Mouse (Mus musculus) liver, embryonic 14.5 days (tissue): Measurements from ENCODE around the gene Blzf1. TPM values are rescaled to one million over a fixed set of nuclear protein-coding genes. Genes with fewer than 3 reads are reported as not detected.
A peak's percentile ranks its signal among the peaks of the same experiment; 100 is the strongest.

Source experiments
- ATAC-seq: fragments of 200-750 bp; cut with Nextera tagmentation; 2 replicates; pipeline ENCODE4 v1.8.0; 2017; ENCODE audit warnings: moderate number of reproducible peaks, mild to moderate bottlenecking, moderate library complexity; ENCODE audit not compliant: insufficient read depth
- DNase-seq, 3 experiments: peaks; one replicate each; pipeline ENCODE4 v3.0.0-alpha.2; 2012 to 2013; ENCODE audit warnings: low read depth in 3 of 3, low spot score in 3 of 3
- H3K27ac ChIP-seq: fragments of 300-500 bp; sonication (generic); 2 replicates; pipeline ENCODE4 v1.5.1; 2014; ENCODE audit warnings: moderate library complexity, mild to moderate bottlenecking, control low read depth, inconsistent platforms
- H3K27me3 ChIP-seq: fragments of 300-500 bp; sonication (generic); 2 replicates; pipeline ENCODE4 v1.6.1; 2014; ENCODE audit warnings: mild to moderate bottlenecking, low read length, moderate library complexity; ENCODE audit not compliant: control insufficient read depth, insufficient read depth
- H3K36me3 ChIP-seq: fragments of 300-500 bp; sonication (generic); replicated peaks from 2 replicates; pipeline ENCODE4 v1.6.1; 2014; ENCODE audit warnings: low read depth; ENCODE audit not compliant: control insufficient read depth, insufficient read depth
- H3K4me1 ChIP-seq, 2 experiments: fragments of 200-500 bp in 1 of 2; fragments of 300-500 bp in 1 of 2; sonication (generic) in 1 of 2; replicated peaks; 2 replicates each; pipeline ENCODE4 v1.6.1; 2012 to 2014; ENCODE audit warnings: antibody characterized with exemption in 1 of 2, inconsistent platforms in 1 of 2, low read length in 1 of 2; ENCODE audit not compliant: control insufficient read depth in 2 of 2, insufficient read depth in 2 of 2
- H3K4me2 ChIP-seq: fragments of 300-500 bp; sonication (generic); 2 replicates; pipeline ENCODE4 v1.6.1; 2014; ENCODE audit warnings: low read depth, mild to moderate bottlenecking, control low read depth, moderate library complexity
- H3K4me3 ChIP-seq, 2 experiments: fragments of 200-500 bp in 1 of 2; fragments of 300-500 bp in 1 of 2; sonication (generic) in 1 of 2; 2 replicates each; pipeline ENCODE4 v1.5.1; 2012 to 2014; ENCODE audit warnings: low read depth in 2 of 2, low read length in 2 of 2, mild to moderate bottlenecking in 2 of 2, control low read depth in 1 of 2, inconsistent platforms in 1 of 2, moderate library complexity in 1 of 2; ENCODE audit not compliant: insufficient read depth in 1 of 2
- H3K9ac ChIP-seq: fragments of 300-500 bp; sonication (generic); replicated peaks from 2 replicates; pipeline ENCODE4 v1.6.1; 2014; ENCODE audit warnings: mild to moderate bottlenecking, control low read depth, moderate library complexity
- H3K9me3 ChIP-seq: fragments of 300-500 bp; sonication (generic); 2 replicates; pipeline ENCODE4 v1.6.1; 2016; ENCODE audit warnings: low read length, mixed read lengths; ENCODE audit not compliant: control insufficient read depth
- CTCF ChIP-seq: IDR thresholded peaks from 2 replicates; pipeline ENCODE4 v1.5.1; 2016; ENCODE audit warnings: antibody characterized with exemption, low read depth, control low read depth
- EP300 ChIP-seq: IDR thresholded peaks from 2 replicates; pipeline ENCODE4 v1.6.1; 2016; ENCODE audit warnings: antibody characterized with exemption, low read depth
- WGBS: fragments of 180-500 bp; shearing (Covaris S2); extraction: QIAGEN DNeasy Blood & Tissue Kit; methylation state at CpG from one replicate; pipeline ENCODE4 v1.1.7; 2014; ENCODE audit not compliant: insufficient replicate concordance; 5-methylcytosine and 5-hydroxymethylcytosine counted together
- polyA plus RNA-seq, 2 experiments: library from polyadenylated mRNA; depleted of rRNA in 1 of 2; stranded (reverse) in 1 of 2; unstranded in 1 of 2; fragments of >200 nt; fragmentation: Nextera tagmentation in 1 of 2; extraction: Ambion mirVana in 1 of 2; gene quantifications; 2 replicates each; pipeline versions ENCODE4 v1.2.1 to v1.2.3; 2012 to 2014

Gene Blzf1
- polyA plus RNA-seq (2012; rRNA removed) (2.3 and 4.1 TPM in 2 replicates), polyA plus RNA-seq (2014; fragmentation: Nextera tagmentation; extraction: Ambion mirVana) (8.5 and 9.9 TPM in 2 replicates)

DNA sequence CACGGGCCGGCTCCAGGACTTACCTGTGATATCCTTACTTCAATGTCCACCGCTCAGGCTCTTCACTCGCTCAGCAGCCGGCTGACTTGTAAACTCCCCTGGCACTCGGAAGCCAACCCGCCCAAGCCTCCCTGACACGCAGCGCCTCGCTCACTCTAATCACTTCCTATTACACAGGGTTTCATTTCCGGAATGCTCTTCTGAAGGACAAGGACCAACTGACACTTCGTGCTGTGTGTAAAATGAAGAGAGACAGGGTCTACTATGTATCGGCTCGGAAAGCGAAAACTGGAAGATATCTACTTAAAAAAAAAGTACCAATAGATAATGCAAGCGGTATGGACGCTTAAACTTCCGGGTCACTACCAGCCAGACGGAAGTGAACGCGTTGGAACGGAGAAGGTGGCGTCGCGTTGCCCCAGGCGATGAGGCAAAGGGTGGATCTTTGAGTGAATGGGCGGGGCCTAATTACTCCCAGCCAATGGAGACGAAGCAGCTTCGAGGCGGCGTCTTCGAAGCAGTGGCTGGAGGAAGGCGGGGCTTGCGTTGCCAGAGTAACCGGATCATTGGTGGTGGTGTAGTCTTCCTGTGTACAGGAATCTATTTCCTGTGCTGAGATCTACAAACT lies at the start of gene Blzf1:
Gene Blzf1, minus strand, starts transcription at position 366 of the 628 bp plus-strand sequence.
- no peak for TF ChIP-seq CTCF
- no peak for TF ChIP-seq EP300
- peaks cover 1% of the 10 kb centered on the region; the same call in 1 of the 2 replicates for H3K36me3 ChIP-seq
- under 1% methylated on average over 35 of the region's 35 CpGs for WGBS
- peak within 1 kb of the TSS; percentile 75 for H3K4me2 ChIP-seq
- ATAC-seq (peak; percentile 99), DNase-seq (peak; percentile 97 to 98 (median 97))
- H3K9me3 ChIP-seq: no peaks in the 10 kb centered on the region
- H3K9ac ChIP-seq: peak within 1 kb of the TSS; percentile 71
- peak within 1 kb of the TSS; percentile 79 to 89 for H3K4me3 ChIP-seq
- no peaks in the 10 kb centered on the region for H3K27me3 ChIP-seq
- peak within 1 kb of the TSS; percentile 33 for H3K27ac ChIP-seq
- H3K4me1 ChIP-seq: peaks cover 4 to 9% of the 10 kb centered on the region in 2 experiments; a peak in 3 of 4 replicates

DNA sequence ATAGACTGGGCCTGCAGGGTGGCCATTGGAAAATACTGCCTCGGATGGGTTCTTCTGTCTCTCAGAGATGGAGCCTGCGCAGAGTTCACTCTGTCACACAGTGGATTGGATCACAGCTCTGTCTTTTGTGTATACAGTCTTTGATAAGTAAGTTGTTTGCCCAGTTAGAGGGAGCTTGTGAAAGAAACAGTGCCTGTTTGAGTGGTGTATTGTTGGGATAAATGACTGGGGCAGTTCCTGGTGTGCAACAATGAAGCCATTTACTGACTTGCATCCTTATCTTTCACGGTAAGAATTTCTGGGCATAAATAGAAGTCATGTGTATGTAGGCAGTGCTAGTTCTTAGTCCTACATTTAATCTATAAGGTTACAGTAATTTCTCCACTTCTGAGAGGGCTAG lies 46.2 kb upstream of the Blzf1 start:
- Histone ChIP-seq H3K27ac (no peak overlapping the region), H3K4me1 (no peaks in the 10 kb centered on the region), H3K36me3 (no peaks in the 10 kb centered on the region), H3K9me3 (no peaks in the 10 kb centered on the region), H3K4me2 (no peak overlapping the region), H3K9ac (no peak overlapping the region), H3K4me3 (no peak overlapping the region), H3K27me3 (no peaks in the 10 kb centered on the region)
- WGBS: 78% methylated on average over 3 of the region's 3 CpGs
- no peak for DNase-seq
- TF ChIP-seq CTCF (no peak), EP300 (no peak)
- ATAC-seq: no peak

DNA sequence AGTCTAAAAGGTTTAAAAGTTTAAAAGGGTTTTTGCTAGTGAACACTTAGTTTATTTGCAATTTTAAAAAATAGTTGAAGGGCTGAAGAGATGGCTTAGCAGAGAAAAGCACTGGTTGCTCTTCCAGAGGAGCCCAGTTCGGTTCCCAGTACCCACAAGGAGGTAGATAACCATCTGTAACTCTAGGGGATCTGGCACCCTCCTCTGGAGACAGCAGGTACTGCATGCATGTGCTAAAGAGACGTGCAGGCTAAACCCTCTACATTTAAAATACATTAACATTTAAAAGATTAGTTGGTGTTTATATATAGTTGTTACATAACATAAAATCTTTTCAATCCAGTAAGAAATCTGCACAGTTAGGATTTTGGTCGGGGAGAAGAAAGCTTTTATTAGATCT lies 34.9 kb upstream of the Blzf1 start:
- no peaks in the 10 kb centered on the region for H3K4me1 ChIP-seq
- no peak overlapping the region for H3K4me2 ChIP-seq
- H3K9ac ChIP-seq: no peak overlapping the region
- H3K27me3 ChIP-seq: no peaks in the 10 kb centered on the region
- DNase-seq: no peak
- WGBS: 60% methylated on average over 3 of the region's 3 CpGs
- no peaks in the 10 kb centered on the region for H3K36me3 ChIP-seq
- H3K4me3 ChIP-seq: no peak overlapping the region
- no peaks in the 10 kb centered on the region for H3K9me3 ChIP-seq
- H3K27ac ChIP-seq: no peak overlapping the region
- ATAC-seq: no peak
- peak; percentile 64 for TF ChIP-seq CTCF
- TF ChIP-seq EP300: no peak

GRCm38 (mm10) chr1:164335846-164336245 lies 28.6 kb upstream of the Blzf1 start:
- 78% methylated on average over 4 of the region's 4 CpGs for WGBS
- no peak overlapping the region for H3K4me3 ChIP-seq

DNA sequence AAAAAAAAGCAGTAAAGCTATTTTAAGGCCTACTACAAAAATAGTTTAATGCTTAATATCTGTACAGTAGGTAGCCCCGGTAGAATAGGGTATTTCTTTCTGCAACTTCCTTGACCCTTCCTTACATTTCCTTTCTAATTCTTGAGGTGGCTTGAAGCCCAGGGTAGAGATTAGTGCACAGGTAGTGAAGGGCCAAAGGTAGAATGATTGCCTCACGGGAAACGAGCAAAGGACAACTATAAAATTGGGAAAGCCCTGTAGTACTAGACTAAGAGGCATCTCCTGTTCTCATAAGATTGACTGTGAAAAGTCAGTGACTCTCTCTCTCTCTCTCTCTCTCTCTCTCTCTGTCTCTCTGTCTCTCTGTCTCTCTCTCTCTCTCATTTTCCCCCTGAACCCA lies 28.1 kb upstream of the Blzf1 start:
- Histone ChIP-seq H3K4me1 (no peaks in the 10 kb centered on the region), H3K27ac (no peak overlapping the region), H3K36me3 (no peaks in the 10 kb centered on the region), H3K4me3 (no peak overlapping the region), H3K4me2 (no peak overlapping the region), H3K9ac (no peak overlapping the region), H3K27me3 (no peaks in the 10 kb centered on the region), H3K9me3 (no peaks in the 10 kb centered on the region)
- TF ChIP-seq EP300 (no peak), CTCF (no peak)
- ATAC-seq (no peak), DNase-seq (no peak)
- 64% methylated on average over 3 of the region's 3 CpGs for WGBS

More at GRCm38 (mm10) chr1:164335846-164336245, 28.6 kb upstream of the Blzf1 start:
- Histone ChIP-seq H3K36me3 (no peaks in the 10 kb centered on the region), H3K9ac (no peak overlapping the region), H3K27me3 (no peaks in the 10 kb centered on the region), H3K9me3 (no peaks in the 10 kb centered on the region), H3K4me1 (no peaks in the 10 kb centered on the region), H3K4me2 (no peak overlapping the region), H3K27ac (no peak overlapping the region)
- DNase-seq: no peak
- ATAC-seq: no peak
- TF ChIP-seq EP300 (no peak), CTCF (no peak)
